Mouse (Mus musculus): Measurements from ENCODE around the gene Spdye4c. TPM values are rescaled to one million over a fixed set of nuclear protein-coding genes. Genes with fewer than 3 reads are reported as not detected.

Gene Spdye4c
- polyA plus RNA-seq, 1 experiment from 2014 or later: not detected

GRCm38 (mm10) chr2:128572726-128573624 lies 18.0 kb upstream of the Spdye4c start:
- Histone ChIP-seq H3K4me1 (replicated peaks; ENCODE audit: control insufficient read depth, insufficient read depth, low read length) (no peaks in the 10 kb centered on the region), H3K4me2 (replicated peaks; ENCODE audit: low read depth, low read length) (no peak overlapping the region), H3K27me3 (ENCODE audit: control insufficient read depth, insufficient read depth, low read length) (no peaks in the 10 kb centered on the region), H3K9me3 (ENCODE audit: control insufficient read depth, low read length) (no peaks in the 10 kb centered on the region), H3K4me3 (ENCODE audit: low read depth, low read length) (no peak overlapping the region), H3K9ac (ENCODE audit: low read depth, low read length) (no peak overlapping the region), H3K27ac (ENCODE audit: low read depth, low read length) (no peak overlapping the region), H3K36me3 (ENCODE audit: control insufficient read depth, insufficient read depth, low read length) (no peaks in the 10 kb centered on the region)
- no peak for ATAC-seq (ENCODE audit: low FRiP score)
- peak; percentile 89 for DNase-seq (ENCODE audit: low spot score)
- 50% methylated on average over 16 of the region's 16 CpGs for WGBS

- Histone ChIP-seq H3K27me3 (ENCODE audit: control insufficient read depth, insufficient read depth, low read length) (no peaks in the 10 kb centered on the region), H3K36me3 (ENCODE audit: control insufficient read depth, insufficient read depth, low read length) (no peaks in the 10 kb centered on the region), H3K27ac (ENCODE audit: low read depth, low read length) (no peak overlapping the region), H3K9me3 (ENCODE audit: control insufficient read depth, low read length) (no peaks in the 10 kb centered on the region), H3K4me1 (replicated peaks; ENCODE audit: control insufficient read depth, insufficient read depth, low read length) (no peaks in the 10 kb centered on the region), H3K9ac (ENCODE audit: low read depth, low read length) (no peak overlapping the region), H3K4me3 (ENCODE audit: low read depth, low read length) (no peak overlapping the region), H3K4me2 (replicated peaks; ENCODE audit: low read depth, low read length) (no peak overlapping the region)
- no peak for ATAC-seq (ENCODE audit: low FRiP score)
- WGBS: 73% methylated on average over 5 of the region's 5 CpGs
- no peak for DNase-seq (ENCODE audit: low spot score)
Observed at GRCm38 (mm10) chr2:128582881-128583280, 8.1 kb upstream of the Spdye4c start.

DNA sequence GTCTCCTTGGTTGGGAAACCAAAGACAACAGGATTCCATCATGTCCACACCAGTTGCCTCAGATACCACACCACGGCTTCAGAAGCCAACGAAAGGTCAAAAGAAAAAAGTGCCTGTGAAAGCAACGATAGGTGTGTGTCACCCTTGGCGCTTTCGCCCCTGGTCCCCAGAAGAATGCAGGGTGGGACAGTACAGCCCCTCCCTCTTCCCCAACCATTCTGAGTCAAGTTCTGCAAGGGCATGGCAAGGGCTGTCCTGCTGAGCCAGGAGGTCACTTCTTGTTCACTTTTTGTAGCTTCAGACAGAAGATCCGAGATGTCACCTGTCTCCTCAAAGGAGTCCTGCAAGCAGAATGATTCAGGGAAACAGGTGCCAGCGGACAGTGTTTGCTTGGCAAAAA lies 1.3 kb downstream of the Spdye4c start:
- Histone ChIP-seq H3K27me3 (ENCODE audit: control insufficient read depth, insufficient read depth, low read length) (no peaks in the 10 kb centered on the region), H3K4me3 (ENCODE audit: low read depth, low read length) (no peak overlapping the region), H3K4me2 (replicated peaks; ENCODE audit: low read depth, low read length) (no peak overlapping the region), H3K36me3 (ENCODE audit: control insufficient read depth, insufficient read depth, low read length) (no peaks in the 10 kb centered on the region), H3K4me1 (replicated peaks; ENCODE audit: control insufficient read depth, insufficient read depth, low read length) (no peaks in the 10 kb centered on the region), H3K9me3 (ENCODE audit: control insufficient read depth, low read length) (no peaks in the 10 kb centered on the region), H3K27ac (ENCODE audit: low read depth, low read length) (no peak overlapping the region), H3K9ac (ENCODE audit: low read depth, low read length) (no peak overlapping the region)
- WGBS: 89% methylated on average over 7 of the region's 7 CpGs
- no peak for DNase-seq (ENCODE audit: low spot score)
- no peak for ATAC-seq (ENCODE audit: low FRiP score)

DNA sequence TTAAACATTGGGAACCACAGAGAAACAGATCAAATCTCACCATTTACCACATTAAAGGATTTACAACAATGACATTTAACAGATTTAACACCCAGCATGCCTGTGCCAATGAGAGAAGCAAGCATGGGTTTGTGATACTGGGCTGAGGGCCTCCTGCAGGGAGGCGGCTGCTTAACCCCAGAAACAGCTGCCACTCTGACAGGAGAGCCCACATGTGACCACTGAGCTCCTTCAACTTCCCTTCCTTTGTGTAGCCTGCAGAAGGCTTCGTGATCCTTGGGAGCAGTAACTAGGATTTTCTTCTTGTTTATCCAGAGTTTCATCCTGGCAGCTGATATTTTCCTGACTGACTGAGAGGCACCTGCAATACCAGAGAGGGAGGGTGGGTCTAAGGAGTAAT lies 10.5 kb downstream of the Spdye4c start:
- Histone ChIP-seq H3K4me2 (replicated peaks; ENCODE audit: low read depth, low read length) (no peak overlapping the region), H3K9ac (ENCODE audit: low read depth, low read length) (no peak overlapping the region), H3K9me3 (ENCODE audit: control insufficient read depth, low read length) (no peaks in the 10 kb centered on the region), H3K27me3 (ENCODE audit: control insufficient read depth, insufficient read depth, low read length) (no peaks in the 10 kb centered on the region), H3K4me3 (ENCODE audit: low read depth, low read length) (no peak overlapping the region), H3K4me1 (replicated peaks; ENCODE audit: control insufficient read depth, insufficient read depth, low read length) (no peaks in the 10 kb centered on the region), H3K27ac (ENCODE audit: low read depth, low read length) (no peak overlapping the region), H3K36me3 (ENCODE audit: control insufficient read depth, insufficient read depth, low read length) (no peaks in the 10 kb centered on the region)
- 44% methylated on average over 2 of the region's 2 CpGs for WGBS
- DNase-seq (ENCODE audit: low spot score) (no peak), ATAC-seq (ENCODE audit: low FRiP score) (no peak)

- no peak overlapping the region for H3K4me3 ChIP-seq (ENCODE audit: low read depth, low read length)
Observed at GRCm38 (mm10) chr2:128609286-128609685, 18.3 kb downstream of the Spdye4c start.

DNA sequence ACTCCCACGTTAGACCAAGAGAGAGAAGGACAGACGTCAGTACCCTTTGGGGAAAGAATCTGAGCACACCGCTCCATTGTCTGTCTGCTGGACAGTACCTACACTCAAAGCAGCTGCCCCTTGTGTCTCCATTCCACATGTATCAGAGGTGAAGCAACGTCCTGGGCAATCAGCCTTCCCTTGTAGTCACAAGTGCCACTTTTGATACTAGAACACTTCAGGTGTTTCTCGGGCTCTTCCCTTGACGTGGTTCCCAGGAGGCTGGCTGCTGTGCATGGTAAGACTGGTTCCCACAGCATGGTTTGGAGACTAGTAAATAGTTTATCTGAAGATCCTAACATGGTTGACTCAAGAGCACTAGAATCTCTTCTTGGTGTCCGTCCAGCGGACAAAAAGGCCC lies 20.2 kb downstream of the Spdye4c start:
- no peaks in the 10 kb centered on the region for H3K27me3 ChIP-seq (ENCODE audit: control insufficient read depth, insufficient read depth, low read length)
- H3K4me3 ChIP-seq (ENCODE audit: low read depth, low read length): no peak overlapping the region
- no peak for DNase-seq (ENCODE audit: low spot score)
- ATAC-seq (ENCODE audit: low FRiP score): no peak
- H3K4me1 ChIP-seq (replicated peaks; ENCODE audit: control insufficient read depth, insufficient read depth, low read length): no peaks in the 10 kb centered on the region
- H3K4me2 ChIP-seq (replicated peaks; ENCODE audit: low read depth, low read length): no peak overlapping the region
- WGBS: 96% methylated on average over 8 of the region's 8 CpGs
- H3K27ac ChIP-seq (ENCODE audit: low read depth, low read length): no peak overlapping the region
- no peak overlapping the region for H3K9ac ChIP-seq (ENCODE audit: low read depth, low read length)
- H3K36me3 ChIP-seq (ENCODE audit: control insufficient read depth, insufficient read depth, low read length): peaks cover 10% of the 10 kb centered on the region; the same call in 1 of the 2 replicates
- H3K9me3 ChIP-seq (ENCODE audit: control insufficient read depth, low read length): no peaks in the 10 kb centered on the region

More at GRCm38 (mm10) chr2:128609286-128609685, 18.3 kb downstream of the Spdye4c start:
- Histone ChIP-seq H3K36me3 (ENCODE audit: control insufficient read depth, insufficient read depth, low read length) (peaks cover 5% of the 10 kb centered on the region; the same call in 1 of the 2 replicates), H3K27me3 (ENCODE audit: control insufficient read depth, insufficient read depth, low read length) (no peaks in the 10 kb centered on the region), H3K27ac (ENCODE audit: low read depth, low read length) (no peak overlapping the region), H3K4me2 (replicated peaks; ENCODE audit: low read depth, low read length) (no peak overlapping the region), H3K9ac (ENCODE audit: low read depth, low read length) (no peak overlapping the region), H3K4me1 (replicated peaks; ENCODE audit: control insufficient read depth, insufficient read depth, low read length) (no peaks in the 10 kb centered on the region), H3K9me3 (ENCODE audit: control insufficient read depth, low read length) (no peaks in the 10 kb centered on the region)
- 81% methylated on average over 5 of the region's 5 CpGs for WGBS
- DNase-seq (ENCODE audit: low spot score): no peak
- ATAC-seq (ENCODE audit: low FRiP score): no peak

- ATAC-seq (ENCODE audit: low FRiP score) (no peak), DNase-seq (ENCODE audit: low spot score) (no peak)
- 94% methylated on average over 7 of the region's 7 CpGs for WGBS
- Histone ChIP-seq H3K9ac (ENCODE audit: low read depth, low read length) (no peak overlapping the region), H3K4me2 (replicated peaks; ENCODE audit: low read depth, low read length) (no peak overlapping the region), H3K9me3 (ENCODE audit: control insufficient read depth, low read length) (no peaks in the 10 kb centered on the region), H3K36me3 (ENCODE audit: control insufficient read depth, insufficient read depth, low read length) (peaks cover 12% of the 10 kb centered on the region; the same call in 1 of the 2 replicates), H3K4me3 (ENCODE audit: low read depth, low read length) (no peak overlapping the region), H3K4me1 (replicated peaks; ENCODE audit: control insufficient read depth, insufficient read depth, low read length) (no peaks in the 10 kb centered on the region), H3K27ac (ENCODE audit: low read depth, low read length) (no peak overlapping the region), H3K27me3 (ENCODE audit: control insufficient read depth, insufficient read depth, low read length) (no peaks in the 10 kb centered on the region)
Observed at GRCm38 (mm10) chr2:128612275-128612674, 21.3 kb downstream of the Spdye4c start.

DNA sequence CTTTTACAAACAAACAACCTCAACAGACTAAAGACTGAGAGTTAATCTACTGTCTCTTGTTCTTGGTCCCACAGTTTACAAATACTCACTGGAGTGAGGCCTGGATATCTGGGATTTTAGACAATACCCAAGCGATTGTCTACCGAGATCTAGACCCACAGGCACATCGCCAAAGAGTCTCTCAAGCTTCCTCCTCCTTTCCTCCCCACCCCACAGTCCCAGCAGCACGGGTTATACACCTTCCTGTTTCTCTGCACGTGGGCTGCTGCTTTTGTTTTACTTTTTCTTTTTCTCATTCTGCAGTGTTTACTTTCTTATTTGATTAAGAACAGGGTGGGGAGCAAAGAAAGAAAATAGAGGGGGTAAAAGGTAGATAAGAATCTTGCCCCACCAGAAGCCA lies 22.4 kb downstream of the Spdye4c start:
- no peak for DNase-seq (ENCODE audit: low spot score)
- WGBS: 85% methylated on average over 5 of the region's 5 CpGs
- Histone ChIP-seq H3K36me3 (ENCODE audit: control insufficient read depth, insufficient read depth, low read length) (peaks cover 12% of the 10 kb centered on the region; the same call in 1 of the 2 replicates), H3K9me3 (ENCODE audit: control insufficient read depth, low read length) (no peaks in the 10 kb centered on the region), H3K4me2 (replicated peaks; ENCODE audit: low read depth, low read length) (no peak overlapping the region), H3K27ac (ENCODE audit: low read depth, low read length) (no peak overlapping the region), H3K4me3 (ENCODE audit: low read depth, low read length) (no peak overlapping the region), H3K9ac (ENCODE audit: low read depth, low read length) (no peak overlapping the region), H3K27me3 (ENCODE audit: control insufficient read depth, insufficient read depth, low read length) (no peaks in the 10 kb centered on the region), H3K4me1 (replicated peaks; ENCODE audit: control insufficient read depth, insufficient read depth, low read length) (no peaks in the 10 kb centered on the region)
- no peak for ATAC-seq (ENCODE audit: low FRiP score)

DNA sequence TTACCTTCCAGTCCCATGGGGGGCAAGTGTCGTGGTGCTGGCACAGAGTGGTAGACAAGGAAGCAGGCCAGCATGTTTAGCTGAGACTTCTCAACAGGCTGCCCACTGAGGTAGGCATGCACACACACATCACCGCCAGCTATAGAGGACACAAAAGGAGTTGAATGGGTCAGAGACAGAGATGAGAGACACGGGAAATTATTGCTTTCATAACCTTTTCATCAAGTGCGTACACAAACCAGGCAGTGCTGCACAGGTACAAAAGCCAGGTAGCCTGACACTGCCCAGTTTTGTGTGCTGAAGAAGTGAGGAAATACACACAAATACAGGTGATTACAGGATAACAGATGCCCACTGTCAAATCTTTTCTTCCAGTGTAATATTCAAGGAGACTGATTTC lies 24.4 kb downstream of the Spdye4c start:
- Histone ChIP-seq H3K27me3 (ENCODE audit: control insufficient read depth, insufficient read depth, low read length) (no peaks in the 10 kb centered on the region), H3K4me1 (replicated peaks; ENCODE audit: control insufficient read depth, insufficient read depth, low read length) (no peaks in the 10 kb centered on the region), H3K9me3 (ENCODE audit: control insufficient read depth, low read length) (no peaks in the 10 kb centered on the region), H3K36me3 (ENCODE audit: control insufficient read depth, insufficient read depth, low read length) (peaks cover 17% of the 10 kb centered on the region), H3K4me2 (replicated peaks; ENCODE audit: low read depth, low read length) (no peak overlapping the region), H3K4me3 (ENCODE audit: low read depth, low read length) (no peak overlapping the region), H3K27ac (ENCODE audit: low read depth, low read length) (no peak overlapping the region), H3K9ac (ENCODE audit: low read depth, low read length) (no peak overlapping the region)
- WGBS: 94% methylated on average over 4 of the region's 4 CpGs
- DNase-seq (ENCODE audit: low spot score) (no peak), ATAC-seq (ENCODE audit: low FRiP score) (no peak)

All from hindbrain, embryonic 11.5 days (tissue).